8 mouse cellular contexts compared by ENCODE assay signal in the genomic region with DNA sequence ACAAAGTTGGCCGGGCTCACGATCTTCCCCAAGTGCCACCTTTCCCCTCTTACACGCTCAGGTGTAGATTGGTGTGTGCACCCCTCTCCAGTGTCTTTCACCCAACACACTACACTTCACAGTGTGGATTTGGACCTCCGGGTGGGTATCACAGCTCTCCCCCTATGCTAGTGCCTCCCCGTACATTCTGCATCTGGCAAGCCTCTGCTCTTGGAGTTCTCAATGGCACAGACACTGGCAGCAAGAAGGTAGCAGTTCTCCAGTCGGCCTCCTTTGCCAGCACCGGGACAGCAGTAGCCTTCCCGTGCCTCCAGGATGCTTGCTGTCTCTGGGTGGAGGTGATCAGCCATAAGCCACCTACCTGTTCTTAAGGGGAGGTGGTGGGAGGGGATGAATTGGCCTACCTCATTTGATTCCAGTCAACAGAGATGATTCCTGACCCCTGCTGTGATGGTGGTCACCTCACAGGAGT. TPM values are rescaled to one million over a fixed set of nuclear protein-coding genes. Genes with fewer than 3 reads are reported as not detected.
DNase-seq lines count a peak whose midpoint lies in the region; ATAC-seq and TF ChIP-seq lines count a peak whose summit lies in the region.

No protein-coding gene starts in this region.

- peak overlapping the region; percentile 50 for H3K4me2 ChIP-seq in heart, embryonic 14.5 days (ENCODE audit: low read length)
- peak overlapping the region; percentile 37; the same call in 1 of the 2 replicates for H3K4me2 ChIP-seq in forebrain, embryonic 16.5 days (ENCODE audit: low read length)
- H3K4me2 ChIP-seq in limb, embryonic 15.5 days, result peak overlapping the region; percentile 32; the same call in 1 of the 2 replicates

- intact Hi-C loops in heart, adult 2 months (cut with DNase I), result no loop called here
- intact Hi-C loops in left cerebral cortex, postnatal 14 days (cut with DNase I), result no loop called here

- peak overlapping the region; percentile 28; the same call in 1 of the 2 replicates for H3K9ac ChIP-seq in heart, embryonic 14.5 days (ENCODE audit: low read length)
- no peak overlapping the region for H3K9ac ChIP-seq in heart, adult 2 months (ENCODE audit: low read depth, low read length)
- peak overlapping the region; percentile 10 for H3K9ac ChIP-seq in forebrain, embryonic 16.5 days (replicated peaks; ENCODE audit: low read depth, low read length)
- H3K9ac ChIP-seq in limb, embryonic 15.5 days, result no peak overlapping the region

- DNase-seq in heart, adult 2 months, result no peak
- no peak for DNase-seq in embryonic facial prominence, embryonic 10.5 days (ENCODE audit: low spot score)
- no peak for DNase-seq in frontal cortex, adult 2 months (ENCODE audit: extremely low spot score in 1 of 2, low spot score in 1 of 2)
- DNase-seq in left cerebral cortex, postnatal 14 days (ENCODE audit: low spot score in 2 of 2), result no peak
- no peak for DNase-seq in thymus, postnatal 0 days (ENCODE audit: low spot score)

- TF ChIP-seq CTCF in heart, adult 2 months (IDR thresholded peaks at IDR 0.05), result no peak

- H3K9me3 ChIP-seq in heart, embryonic 14.5 days (ENCODE audit: control insufficient read depth, low read length), result no peaks in the 10 kb centered on the region
- H3K9me3 ChIP-seq in embryonic facial prominence, embryonic 10.5 days, result no peaks in the 10 kb centered on the region
- H3K9me3 ChIP-seq in forebrain, embryonic 16.5 days (ENCODE audit: control insufficient read depth, low read length), result no peaks in the 10 kb centered on the region
- no peaks in the 10 kb centered on the region for H3K9me3 ChIP-seq in limb, embryonic 15.5 days

- H3K4me1 ChIP-seq in heart, embryonic 14.5 days (ENCODE audit: control insufficient read depth in 2 of 2, insufficient read depth in 2 of 2, low read length in 2 of 2), result peaks cover 13 to 22% of the 10 kb centered on the region in 2 experiments
- peaks cover 5% of the 10 kb centered on the region; the same call in 1 of the 2 replicates for H3K4me1 ChIP-seq in heart, adult 2 months (ENCODE audit: control insufficient read depth, insufficient read depth, low read length)
- peaks cover 28% of the 10 kb centered on the region for H3K4me1 ChIP-seq in embryonic facial prominence, embryonic 10.5 days
- peaks cover 14% of the 10 kb centered on the region for H3K4me1 ChIP-seq in forebrain, embryonic 16.5 days (replicated peaks; ENCODE audit: control insufficient read depth, insufficient read depth, low read length)
- peaks cover 23% of the 10 kb centered on the region for H3K4me1 ChIP-seq in limb, embryonic 15.5 days

- no peaks in the 10 kb centered on the region for H3K27me3 ChIP-seq in heart, embryonic 14.5 days (ENCODE audit: control insufficient read depth, insufficient read depth, low read length)
- H3K27me3 ChIP-seq in heart, adult 2 months (ENCODE audit: control insufficient read depth, insufficient read depth, low read length), result peaks cover 2% of the 10 kb centered on the region; the same call in 1 of the 2 replicates
- H3K27me3 ChIP-seq in embryonic facial prominence, embryonic 10.5 days (replicated peaks; ENCODE audit: low read depth, poor library complexity, severe bottlenecking), result no peaks in the 10 kb centered on the region
- no peaks in the 10 kb centered on the region for H3K27me3 ChIP-seq in forebrain, embryonic 16.5 days (replicated peaks; ENCODE audit: control insufficient read depth, insufficient read depth, low read length)
- H3K27me3 ChIP-seq in limb, embryonic 15.5 days, result no peaks in the 10 kb centered on the region

- 76% methylated on average over 8 of the region's 8 CpGs for WGBS in heart, embryonic 14.5 days
- 80% methylated on average over 8 of the region's 8 CpGs for WGBS in heart, adult 2 months
- 88% methylated on average over 8 of the region's 8 CpGs for WGBS in embryonic facial prominence, embryonic 10.5 days
- WGBS in forebrain, embryonic 16.5 days, result 86% methylated on average over 8 of the region's 8 CpGs
- 87% methylated on average over 8 of the region's 8 CpGs for WGBS in limb, embryonic 15.5 days

- no peak for TF ChIP-seq EP300 in heart, adult 2 months (IDR thresholded peaks at IDR 0.05; ENCODE audit: insufficient read depth, low read depth, low read length)

- ATAC-seq in heart, embryonic 14.5 days (ENCODE audit: insufficient number of reproducible peaks, insufficient read depth, low FRiP score, low read depth), result no peak
- ATAC-seq in forebrain, embryonic 16.5 days, result peak; percentile 11; the same call in 1 of the 2 replicates
- no peak for ATAC-seq in limb, embryonic 15.5 days (ENCODE audit: insufficient number of reproducible peaks, low FRiP score, low TSS enrichment, low read depth)

- TF ChIP-seq POLR2A in heart, adult 2 months (IDR thresholded peaks at IDR 0.05; ENCODE audit: insufficient read depth, low read depth, low read length), result no peak

- H3K4me3 ChIP-seq in heart, embryonic 14.5 days (ENCODE audit: control insufficient read depth in 1 of 2, insufficient read depth in 1 of 2, low read depth in 1 of 2, low read length in 2 of 2), result no peak overlapping the region
- no peak overlapping the region for H3K4me3 ChIP-seq in heart, adult 2 months
- peak overlapping the region; percentile 42; the same call in 1 of the 2 replicates for H3K4me3 ChIP-seq in embryonic facial prominence, embryonic 10.5 days
- H3K4me3 ChIP-seq in forebrain, embryonic 16.5 days (replicated peaks; ENCODE audit: low read length), result no peak overlapping the region
- H3K4me3 ChIP-seq in limb, embryonic 15.5 days, result no peak overlapping the region

- peaks cover 52% of the 10 kb centered on the region for H3K36me3 ChIP-seq in heart, embryonic 14.5 days (ENCODE audit: control insufficient read depth, insufficient read depth, low read length)
- H3K36me3 ChIP-seq in heart, adult 2 months (ENCODE audit: control insufficient read depth, insufficient read depth, low read length), result no peaks in the 10 kb centered on the region
- H3K36me3 ChIP-seq in embryonic facial prominence, embryonic 10.5 days (replicated peaks), result peaks cover 52% of the 10 kb centered on the region
- peaks cover 23% of the 10 kb centered on the region for H3K36me3 ChIP-seq in forebrain, embryonic 16.5 days (ENCODE audit: control insufficient read depth, insufficient read depth)
- H3K36me3 ChIP-seq in limb, embryonic 15.5 days, result peaks cover 52% of the 10 kb centered on the region

- no peaks in the 10 kb centered on the region for H3K79me2 ChIP-seq in heart, adult 2 months (replicated peaks; ENCODE audit: control insufficient read depth, insufficient read depth, low read length)

- H3K27ac ChIP-seq in heart, embryonic 14.5 days (replicated peaks in 1 of 2; ENCODE audit: control insufficient read depth in 1 of 2, insufficient read depth in 1 of 2, low read depth in 2 of 2, low read length in 2 of 2), result no peak overlapping the region
- no peak overlapping the region for H3K27ac ChIP-seq in heart, adult 2 months
- peak overlapping the region; percentile 75 for H3K27ac ChIP-seq in embryonic facial prominence, embryonic 10.5 days (replicated peaks)
- H3K27ac ChIP-seq in forebrain, embryonic 16.5 days (ENCODE audit: low read length), result no peak overlapping the region
- no peak overlapping the region for H3K27ac ChIP-seq in limb, embryonic 15.5 days

RNA-seq across cellular contexts. Expression of gene Cbln3, which starts 10.9 kb away (rescaled TPM):
- 0.24 and 0.61 TPM in 2 replicates for polyA plus RNA-seq in heart, embryonic 14.5 days (2014; fragmentation: Nextera tagmentation; extraction: Ambion mirVana)
- total RNA-seq in heart, adult 2 months (2021), result under 1 TPM in 1 of 2 experiments, not detected in 1; 0.18 TPM
- polyA plus RNA-seq in heart, adult 2 months (2012; rRNA removed), result 0.06 TPM in 2 replicates
- polyA plus RNA-seq in embryonic facial prominence, embryonic 10.5 days (2016; fragmentation: Nextera tagmentation; extraction: Ambion mirVana), result 0.09 and 0.15 TPM in 2 replicates
- 0.14 and 0.21 TPM in 2 replicates for polyA plus RNA-seq in forebrain, embryonic 16.5 days (2015; fragmentation: Nextera tagmentation; extraction: Ambion mirVana)
- 0.24 and 0.46 TPM in 2 replicates for polyA plus RNA-seq in limb, embryonic 15.5 days (2015; fragmentation: Nextera tagmentation; extraction: Ambion mirVana)
- 0.25 and 0.26 TPM in 2 replicates for polyA plus RNA-seq in frontal cortex, adult 2 months (2012; rRNA removed)
- 1 to 10 TPM in 1 of 2 experiments, under 1 TPM in 1; 0.23 to 1.1 TPM for total RNA-seq in left cerebral cortex, postnatal 14 days (2021)
- polyA plus RNA-seq in thymus, postnatal 0 days (2015; fragmentation: Nextera tagmentation; extraction: Ambion mirVana), result 0.05 and 0.12 TPM in 2 replicates

RNA-seq across cellular contexts. Expression of gene Khnyn, which starts 11.5 kb away (rescaled TPM):
- polyA plus RNA-seq in heart, embryonic 14.5 days (2014; fragmentation: Nextera tagmentation; extraction: Ambion mirVana), result 5.7 and 6.1 TPM in 2 replicates
- total RNA-seq in heart, adult 2 months (2021), result 10 to 100 TPM in 1 of 2 experiments, 1 to 10 TPM in 1; 8.8 to 11.6 TPM
- 9.3 and 13.3 TPM in 2 replicates for polyA plus RNA-seq in heart, adult 2 months (2012; rRNA removed)
- 31.0 and 33.0 TPM in 2 replicates for polyA plus RNA-seq in embryonic facial prominence, embryonic 10.5 days (2016; fragmentation: Nextera tagmentation; extraction: Ambion mirVana)
- polyA plus RNA-seq in forebrain, embryonic 16.5 days (2015; fragmentation: Nextera tagmentation; extraction: Ambion mirVana), result 10.3 and 11.1 TPM in 2 replicates
- polyA plus RNA-seq in limb, embryonic 15.5 days (2015; fragmentation: Nextera tagmentation; extraction: Ambion mirVana), result 18.6 and 20.5 TPM in 2 replicates
- polyA plus RNA-seq in frontal cortex, adult 2 months (2012; rRNA removed), result 10.3 and 12.2 TPM in 2 replicates
- 10 to 100 TPM; 10.4 to 10.8 TPM for total RNA-seq in left cerebral cortex, postnatal 14 days (2021)
- polyA plus RNA-seq in thymus, postnatal 0 days (2015; fragmentation: Nextera tagmentation; extraction: Ambion mirVana), result 8.5 and 9.8 TPM in 2 replicates

RNA-seq across cellular contexts. Expression of gene Nynrin, which starts 19.5 kb away (rescaled TPM):
- 11.0 and 12.4 TPM in 2 replicates for polyA plus RNA-seq in heart, embryonic 14.5 days (2014; fragmentation: Nextera tagmentation; extraction: Ambion mirVana)
- total RNA-seq in heart, adult 2 months (2021), result 1 to 10 TPM; 6.2 to 6.8 TPM
- 3.5 and 3.8 TPM in 2 replicates for polyA plus RNA-seq in heart, adult 2 months (2012; rRNA removed)
- polyA plus RNA-seq in embryonic facial prominence, embryonic 10.5 days (2016; fragmentation: Nextera tagmentation; extraction: Ambion mirVana), result 36.0 and 38.1 TPM in 2 replicates
- polyA plus RNA-seq in forebrain, embryonic 16.5 days (2015; fragmentation: Nextera tagmentation; extraction: Ambion mirVana), result 11.3 and 13.2 TPM in 2 replicates
- polyA plus RNA-seq in limb, embryonic 15.5 days (2015; fragmentation: Nextera tagmentation; extraction: Ambion mirVana), result 21.6 and 25.5 TPM in 2 replicates
- polyA plus RNA-seq in frontal cortex, adult 2 months (2012; rRNA removed), result 3.8 and 4.3 TPM in 2 replicates
- total RNA-seq in left cerebral cortex, postnatal 14 days (2021), result 1 to 10 TPM; 8.8 to 9.7 TPM
- polyA plus RNA-seq in thymus, postnatal 0 days (2015; fragmentation: Nextera tagmentation; extraction: Ambion mirVana), result 1.7 and 2.4 TPM in 2 replicates

RNA-seq across cellular contexts. Expression of gene Sdr39u1, which starts 26.8 kb away (rescaled TPM):
- polyA plus RNA-seq in heart, embryonic 14.5 days (2014; fragmentation: Nextera tagmentation; extraction: Ambion mirVana), result 51.6 and 52.1 TPM in 2 replicates
- total RNA-seq in heart, adult 2 months (2021), result 100 to 1,000 TPM; 112 to 127 TPM
- polyA plus RNA-seq in heart, adult 2 months (2012; rRNA removed), result 142 and 156 TPM in 2 replicates
- 45.5 and 57.5 TPM in 2 replicates for polyA plus RNA-seq in embryonic facial prominence, embryonic 10.5 days (2016; fragmentation: Nextera tagmentation; extraction: Ambion mirVana)
- 102 and 128 TPM in 2 replicates for polyA plus RNA-seq in forebrain, embryonic 16.5 days (2015; fragmentation: Nextera tagmentation; extraction: Ambion mirVana)
- 87.1 and 91.0 TPM in 2 replicates for polyA plus RNA-seq in limb, embryonic 15.5 days (2015; fragmentation: Nextera tagmentation; extraction: Ambion mirVana)
- 122 and 128 TPM in 2 replicates for polyA plus RNA-seq in frontal cortex, adult 2 months (2012; rRNA removed)
- 10 to 100 TPM; 85.8 to 94.6 TPM for total RNA-seq in left cerebral cortex, postnatal 14 days (2021)
- 72.5 and 74.8 TPM in 2 replicates for polyA plus RNA-seq in thymus, postnatal 0 days (2015; fragmentation: Nextera tagmentation; extraction: Ambion mirVana)

RNA-seq across cellular contexts. Expression of gene Nfatc4, which starts 50.3 kb away (rescaled TPM):
- 7.6 and 11.0 TPM in 2 replicates for polyA plus RNA-seq in heart, embryonic 14.5 days (2014; fragmentation: Nextera tagmentation; extraction: Ambion mirVana)
- 1 to 10 TPM; 3.6 to 5.1 TPM for total RNA-seq in heart, adult 2 months (2021)
- 6.0 and 7.3 TPM in 2 replicates for polyA plus RNA-seq in heart, adult 2 months (2012; rRNA removed)
- 94.5 and 113 TPM in 2 replicates for polyA plus RNA-seq in embryonic facial prominence, embryonic 10.5 days (2016; fragmentation: Nextera tagmentation; extraction: Ambion mirVana)
- polyA plus RNA-seq in forebrain, embryonic 16.5 days (2015; fragmentation: Nextera tagmentation; extraction: Ambion mirVana), result 11.7 and 12.3 TPM in 2 replicates
- 89.3 and 95.9 TPM in 2 replicates for polyA plus RNA-seq in limb, embryonic 15.5 days (2015; fragmentation: Nextera tagmentation; extraction: Ambion mirVana)
- polyA plus RNA-seq in frontal cortex, adult 2 months (2012; rRNA removed), result 1.5 and 2.7 TPM in 2 replicates
- total RNA-seq in left cerebral cortex, postnatal 14 days (2021), result 1 to 10 TPM; 3.0 to 4.0 TPM
- 1.7 and 2.2 TPM in 2 replicates for polyA plus RNA-seq in thymus, postnatal 0 days (2015; fragmentation: Nextera tagmentation; extraction: Ambion mirVana)

Comparison
In these comparisons a context has a peak if more than half of its experiments do, and no peak if none do; other contexts are left out.
1. H3K9ac ChIP-seq: peak in heart, embryonic 14.5 days (single experiment) and forebrain, embryonic 16.5 days (single experiment); none in heart, adult 2 months (single experiment) and limb, embryonic 15.5 days (single experiment).
2. Peak in every context shown above with its lines, with median percentiles within 50 percentile points of each other: H3K4me2 ChIP-seq.